Mouse (Mus musculus): ENCODE results near the gene Sgk1.

DNA sequence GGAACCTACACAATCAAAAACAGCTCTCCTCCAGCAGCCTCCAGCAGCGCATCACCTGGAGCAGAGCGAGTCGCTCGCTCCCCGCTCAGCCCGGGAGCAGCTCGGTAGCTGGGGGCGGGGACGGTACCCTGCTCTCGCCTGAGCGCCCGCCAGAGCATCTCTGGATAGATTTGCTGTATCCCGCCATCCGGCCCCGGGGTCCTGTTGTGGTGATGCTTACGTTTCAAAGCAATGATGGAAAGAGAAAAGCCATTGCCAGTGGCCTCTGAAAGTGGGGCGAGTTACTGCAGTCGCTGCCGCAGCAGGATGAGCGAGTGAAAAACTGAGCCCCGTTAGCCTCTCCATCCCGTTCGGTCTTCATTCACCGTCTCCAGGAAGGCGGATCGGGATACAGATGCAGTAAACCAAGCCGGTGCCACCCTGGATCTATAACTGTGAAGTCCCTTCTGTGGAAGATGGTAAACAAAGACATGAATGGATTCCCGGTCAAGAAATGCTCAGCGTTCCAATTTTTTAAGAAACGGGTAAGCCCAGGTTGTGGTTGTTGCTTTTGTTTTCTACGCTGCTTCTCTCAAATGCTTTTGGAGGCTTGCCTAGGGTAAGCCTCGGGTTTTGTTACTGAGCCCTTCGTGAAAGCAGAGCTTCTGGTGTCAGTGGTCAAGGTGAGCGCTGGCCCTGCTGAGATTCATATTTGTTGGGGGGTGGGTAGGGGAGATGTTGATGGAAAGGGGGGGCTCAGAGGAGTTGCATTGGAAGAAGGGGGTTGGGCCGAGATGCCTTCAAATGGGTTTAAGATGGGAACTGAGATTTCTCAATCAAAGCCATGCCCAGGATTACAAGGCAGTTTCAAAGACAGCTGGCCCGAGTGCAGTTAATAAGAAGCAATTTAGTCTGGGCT is at the start of gene Sgk1:
- TF ChIP-seq CTCF (conservative IDR thresholded peaks at IDR 0.05 in 1 of 2, IDR thresholded peaks at IDR 0.05 in 1 of 2; ENCODE audit: low read depth in 2 of 2, low read length in 2 of 2): no peak
- no peak for TF ChIP-seq MXI1 (IDR thresholded peaks at IDR 0.05; ENCODE audit: low read depth, low read length)
- TF ChIP-seq KAT2A (IDR thresholded peaks at IDR 0.05; ENCODE audit: insufficient replicate concordance, low read length): no peak
- TF ChIP-seq TBP (conservative IDR thresholded peaks at IDR 0.05; ENCODE audit: low read depth, low read length): no peak
- no peak for TF ChIP-seq ETS1 (conservative IDR thresholded peaks at IDR 0.05; ENCODE audit: low read depth, low read length)
- no peak for TF ChIP-seq POLR2A (IDR thresholded peaks at IDR 0.05; ENCODE audit: low read depth, low read length)
- no peak for TF ChIP-seq ZC3H11A (IDR thresholded peaks at IDR 0.05; ENCODE audit: low read depth, low read length)
- no peak for TF ChIP-seq MAZ (IDR thresholded peaks at IDR 0.05; ENCODE audit: low read depth, low read length)
- no peak for TF ChIP-seq USF1 (IDR thresholded peaks at IDR 0.05; ENCODE audit: low read depth, low read length)
- TF ChIP-seq ZNF384 (IDR thresholded peaks at IDR 0.05; ENCODE audit: low read depth, low read length): no peak
- TF ChIP-seq HCFC1 (IDR thresholded peaks at IDR 0.05; ENCODE audit: low read depth, low read length): no peak
- TF ChIP-seq BHLHE40 (IDR thresholded peaks at IDR 0.05; ENCODE audit: low read depth, low read length): no peak

Measured in CH12.LX (cell line).